Mouse (Mus musculus) heart, postnatal 14 days (tissue): ENCODE measurements around the gene Gm9887. TPM values are rescaled to one million over a fixed set of nuclear protein-coding genes. Genes with fewer than 3 reads are reported as not detected.
"Not testable (repeated sequence)": the region's sequence is repeated elsewhere in the genome, so short reads cannot be mapped to it uniquely, and the experiment has no call there.

ENCODE experiments used
- DNase-seq, 2 experiments: peaks; one replicate each; pipeline ENCODE4 v3.0.0; 2021 to 2022
- intact Hi-C: fragments of 180-260 bp; cut with DNase I; formaldehyde crosslinking; loops from one replicate; pipeline ENCODE4 v1.15.1; 2025
- total RNA-seq, 2 experiments: library from RNA; stranded (reverse); gene quantifications; 2 replicates each; pipeline ENCODE4 v1.2.3; 2021

The Gm9887 gene
- total RNA-seq, 2 experiments from 2014 or later = 1.1 TPM; not detected in 1

DNA sequence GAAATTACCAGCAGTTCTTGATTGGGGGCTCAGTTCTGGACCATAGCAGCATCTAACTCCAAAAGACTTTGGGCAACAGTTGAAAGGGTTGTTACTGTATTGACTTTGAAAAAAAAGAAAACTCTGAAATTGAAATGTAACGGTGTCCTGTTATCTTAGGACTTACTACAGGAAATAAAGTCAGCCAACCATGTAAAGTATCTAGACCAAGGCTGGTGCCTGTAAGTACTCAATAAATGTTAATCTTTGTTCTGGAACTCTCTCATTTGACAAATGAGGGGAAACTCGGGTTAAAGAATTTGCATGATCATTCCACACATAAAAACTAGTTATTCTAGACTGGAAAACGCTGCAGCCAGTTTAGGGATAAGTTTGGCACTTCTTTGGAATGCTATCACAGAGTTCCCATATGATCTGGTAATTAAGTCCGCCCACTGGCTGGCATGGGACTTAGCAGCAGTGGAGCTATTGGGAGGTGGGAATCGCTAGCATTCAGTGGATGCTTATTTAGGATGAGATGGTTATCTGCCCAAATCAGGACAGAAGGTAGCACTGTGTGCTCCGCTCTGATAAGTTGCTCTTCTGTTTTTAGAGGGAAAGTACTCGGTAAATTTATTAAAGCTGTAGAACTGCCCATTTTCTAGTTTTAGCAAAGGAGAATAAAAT is 17.1 kb upstream of the Gm9887 start:
- intact Hi-C loops = no loop called here

DNA sequence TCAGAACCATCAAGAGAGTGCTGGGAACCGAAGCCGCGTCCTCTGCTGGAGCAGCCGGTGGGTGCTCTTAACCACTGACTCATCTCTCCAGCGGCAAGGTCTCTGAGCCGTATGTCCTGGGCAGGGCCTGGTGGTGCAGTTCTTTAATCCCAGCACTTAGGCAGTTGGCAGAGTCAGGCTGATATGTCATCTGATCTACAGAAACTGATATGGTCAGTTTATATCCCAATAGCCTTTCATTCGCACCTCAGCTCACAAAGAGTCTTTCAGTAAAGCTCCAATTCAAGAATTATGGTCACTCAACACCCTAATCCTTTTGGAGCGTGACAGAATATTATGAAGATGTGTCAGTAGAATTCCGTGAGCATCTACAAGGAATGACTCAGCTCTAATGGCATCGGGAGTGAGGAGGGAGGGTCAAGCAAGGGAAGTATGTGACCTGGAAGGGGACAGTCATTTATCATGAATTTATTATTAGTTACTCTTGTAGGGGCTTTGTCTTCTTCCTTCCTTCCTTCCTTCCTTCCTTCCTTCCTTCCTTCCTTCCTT is 16.1 kb upstream of the Gm9887 start:
- intact Hi-C loops = no loop called here

More for the DNA sequence above, 17.1 kb upstream of the Gm9887 start:
- DNase-seq = no peak

DNA sequence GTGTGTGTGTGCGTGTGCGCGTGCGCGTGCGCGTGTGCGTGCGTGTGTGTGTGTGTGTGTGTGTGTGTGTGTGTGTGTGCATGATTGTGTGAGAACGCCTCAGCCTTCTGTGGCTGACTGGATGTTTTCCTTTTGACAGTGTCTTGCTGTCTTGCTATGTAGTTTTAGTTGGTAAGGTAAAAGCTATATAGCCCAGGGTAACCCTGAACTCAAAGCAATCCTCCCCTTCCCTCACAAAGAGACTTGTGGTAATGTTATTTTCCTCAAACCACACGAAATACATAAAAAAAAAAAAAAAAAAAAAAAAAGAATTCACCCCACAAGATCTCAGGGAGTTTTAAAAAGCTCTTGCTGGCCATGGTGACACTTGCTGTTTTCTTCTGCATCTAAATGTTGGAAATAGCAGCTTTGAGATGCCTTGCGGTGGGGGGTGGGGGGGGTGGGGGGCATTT is 14.0 kb upstream of the Gm9887 start:
- DNase-seq, intact Hi-C loops: not testable (repeated sequence)

More for the DNA sequence above, 16.1 kb upstream of the Gm9887 start:
- no peak for DNase-seq

DNA sequence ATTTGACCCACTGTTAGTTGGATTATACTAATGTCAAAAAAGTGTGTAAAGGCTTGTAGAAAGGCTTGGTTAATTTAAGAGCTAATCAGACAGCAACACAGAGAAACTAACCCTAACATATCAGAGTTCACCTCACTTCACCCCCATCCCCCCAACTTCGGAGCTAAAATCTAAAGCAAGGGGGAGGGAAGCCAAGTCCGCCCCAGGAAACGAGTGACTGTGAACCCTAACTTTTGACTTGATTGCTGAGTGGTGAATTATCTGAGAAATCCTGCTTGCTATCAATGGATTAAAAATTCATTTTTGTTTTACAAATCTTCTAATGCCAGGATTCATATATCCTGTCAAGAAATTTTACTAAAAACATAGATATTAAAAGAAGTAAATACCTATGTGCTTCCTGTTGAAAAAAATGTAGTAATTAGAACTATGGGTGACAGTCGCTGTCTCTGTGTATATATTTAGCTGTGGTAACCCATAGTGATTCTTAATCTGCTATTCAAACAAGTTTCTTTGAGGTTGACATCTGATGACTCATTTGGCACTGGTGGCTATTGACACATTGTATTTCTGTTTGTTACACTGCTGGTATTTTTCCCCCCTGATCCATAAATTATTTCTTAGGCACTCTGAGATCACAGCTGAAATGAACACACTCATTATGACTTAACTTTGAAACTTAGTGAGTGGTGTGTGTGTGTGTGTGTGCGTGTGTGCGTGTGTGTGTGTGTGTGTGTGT is 13.5 kb upstream of the Gm9887 start:
- DNase-seq = no peak
- intact Hi-C loops = no loop called here

DNA sequence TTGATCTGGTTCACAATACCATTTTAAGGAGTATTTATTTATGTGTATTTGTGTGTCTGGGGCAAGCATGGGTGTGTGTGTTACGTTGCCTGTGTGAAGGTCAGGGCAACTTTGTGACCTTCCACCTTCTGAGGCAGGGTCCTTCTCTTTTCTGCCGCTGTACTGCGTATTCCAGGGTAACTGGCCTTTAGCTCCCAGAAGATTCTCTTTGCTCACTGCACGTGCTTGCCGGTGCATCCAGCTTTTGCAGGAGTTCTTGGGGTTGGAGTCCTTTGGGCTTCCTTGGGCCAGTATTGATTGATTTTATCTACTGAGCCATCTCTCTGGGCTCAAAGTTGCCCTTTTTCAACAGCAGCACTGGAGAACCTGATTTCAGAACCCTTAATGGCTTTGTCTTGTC is 12.3 kb upstream of the Gm9887 start:
- intact Hi-C loops = no loop called here

DNA sequence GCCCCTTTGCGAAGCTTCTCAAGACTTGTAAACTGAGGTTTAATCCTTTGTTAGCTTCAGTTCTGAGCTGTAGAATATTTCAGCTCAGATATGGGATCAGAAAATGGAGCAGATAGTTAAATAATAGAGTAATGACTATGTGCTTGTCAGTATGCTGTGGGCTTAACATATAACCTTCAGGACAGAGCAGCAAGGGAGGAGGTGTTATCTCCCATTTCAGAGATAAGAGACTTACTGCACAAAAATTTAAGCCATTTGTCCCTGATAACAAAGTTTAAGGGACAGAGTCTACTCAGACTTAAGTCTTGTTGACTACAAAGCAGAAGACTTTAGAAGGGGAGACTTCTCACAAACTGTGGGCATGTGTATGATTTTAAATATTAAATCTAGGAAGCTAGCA is 10.6 kb upstream of the Gm9887 start:
- intact Hi-C loops = no loop called here

More for the DNA sequence above, 12.3 kb upstream of the Gm9887 start:
- no peak for DNase-seq

DNA sequence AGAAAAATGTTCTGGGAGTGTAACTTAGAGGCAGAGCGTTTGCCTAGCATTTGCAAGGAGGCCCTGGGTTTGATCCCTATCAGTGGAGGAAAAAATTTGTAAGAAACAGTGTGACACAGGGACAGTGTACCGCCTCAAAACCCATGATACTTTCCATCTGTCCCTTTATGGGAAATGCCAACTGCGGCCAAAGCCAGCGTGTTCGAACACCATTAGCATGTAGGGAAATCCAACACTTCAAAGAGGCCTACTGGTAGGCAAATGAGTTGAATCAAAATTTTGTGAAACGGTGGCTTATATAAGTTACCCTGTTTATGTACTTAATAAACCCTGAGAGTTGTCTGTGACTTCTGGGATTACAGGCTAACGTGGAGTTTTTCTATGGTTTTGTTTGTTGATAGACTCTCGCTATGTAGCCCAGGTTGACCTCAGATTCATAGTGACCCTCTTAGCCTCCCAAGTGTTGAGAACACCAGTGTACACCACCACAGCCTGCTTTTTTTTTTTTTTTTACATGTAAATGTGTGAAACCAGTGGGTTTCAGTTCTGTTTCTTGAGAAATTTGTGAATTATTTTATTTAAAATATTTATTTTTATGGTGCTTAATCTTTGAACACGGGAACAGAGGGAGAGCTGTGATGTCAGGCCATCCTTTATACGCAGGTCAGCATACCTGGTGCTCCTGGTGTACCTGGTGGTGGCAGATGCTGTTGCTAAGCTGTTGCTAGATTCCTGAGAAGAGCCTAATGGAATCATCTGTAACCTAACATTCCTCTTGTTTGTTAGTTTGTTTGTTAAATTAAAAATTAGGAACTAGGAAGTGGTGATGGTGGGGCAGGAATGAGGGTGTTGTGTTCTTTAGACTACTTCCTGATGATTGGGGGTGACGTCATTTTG is 6.5 kb upstream of the Gm9887 start:
- no peak for DNase-seq
- intact Hi-C loops = loop anchor here (5.0 kb wide), 1 partner anchor 38 kb away; no protein-coding TSS in a partner anchor

More for the DNA sequence above, 10.6 kb upstream of the Gm9887 start:
- DNase-seq = no peak

DNA sequence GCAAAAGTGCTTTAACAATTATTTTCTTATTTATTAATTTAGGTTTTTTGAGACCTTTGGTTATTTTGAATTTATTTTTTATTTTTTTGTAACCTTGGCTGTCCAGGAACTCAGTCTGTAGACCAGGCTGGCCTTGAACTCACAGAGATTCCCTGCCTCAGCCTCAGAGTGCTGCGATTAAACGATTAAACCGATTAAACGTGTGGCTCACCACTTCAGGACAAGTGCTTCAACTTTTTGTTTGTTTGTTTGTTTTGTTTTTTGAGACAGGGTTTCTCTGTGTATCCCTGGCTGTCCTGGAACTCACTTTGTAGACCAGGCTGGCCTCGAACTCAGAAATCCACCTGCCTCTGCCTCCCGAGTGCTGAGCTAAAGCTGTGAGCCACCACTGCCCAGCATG is 5.4 kb upstream of the Gm9887 start:
- intact Hi-C loops = loop anchor here (5.0 kb wide), 1 partner anchor 40 kb away; no protein-coding TSS in a partner anchor
- DNase-seq = not testable (repeated sequence)

DNA sequence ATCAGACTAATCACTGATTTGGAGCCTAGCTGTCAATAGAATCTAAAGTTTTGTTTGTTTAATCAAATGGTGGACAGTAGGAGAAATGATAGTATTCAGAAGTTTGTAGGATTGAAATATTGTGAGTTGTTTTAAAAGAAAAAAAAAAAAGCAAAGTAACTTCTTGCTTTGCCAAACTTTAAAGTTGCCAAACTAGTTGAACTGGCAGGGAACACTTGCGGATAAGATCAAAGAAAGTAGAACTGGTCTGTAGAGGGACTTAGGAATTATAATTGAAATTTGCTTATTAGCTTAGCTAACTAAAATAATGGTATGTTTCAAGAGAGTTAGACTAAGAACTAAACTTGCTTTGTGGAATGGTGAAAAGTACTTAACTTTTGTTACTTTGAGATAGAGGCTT is 4.9 kb upstream of the Gm9887 start:
- intact Hi-C loops = loop anchor here (5.0 kb wide), 1 partner anchor 40 kb away; no protein-coding TSS in a partner anchor

DNA sequence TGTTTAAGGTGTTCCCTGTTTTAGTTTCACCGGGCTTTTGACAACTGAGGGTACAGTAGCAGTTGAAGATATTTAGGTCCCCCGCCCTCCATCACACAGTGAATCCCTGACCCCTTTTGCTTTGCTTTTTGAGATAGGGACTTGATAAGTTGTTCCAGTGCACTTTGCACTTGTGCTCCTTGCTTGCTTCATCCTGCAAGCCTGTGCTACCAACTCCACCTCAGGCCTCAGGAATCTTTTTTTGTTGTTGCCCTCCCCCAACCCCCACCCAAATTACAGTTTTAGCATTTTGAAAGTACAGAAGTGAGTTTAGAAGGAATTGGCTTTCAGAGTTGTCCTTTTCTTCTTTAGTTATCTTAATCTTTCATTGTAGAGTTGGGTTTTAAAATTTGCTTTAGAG is 3.9 kb upstream of the Gm9887 start:
- intact Hi-C loops = loop anchor here (5.0 kb wide), 1 partner anchor 41 kb away; no protein-coding TSS in a partner anchor
- no peak for DNase-seq

More for the DNA sequence above, 4.9 kb upstream of the Gm9887 start:
- DNase-seq = no peak

DNA sequence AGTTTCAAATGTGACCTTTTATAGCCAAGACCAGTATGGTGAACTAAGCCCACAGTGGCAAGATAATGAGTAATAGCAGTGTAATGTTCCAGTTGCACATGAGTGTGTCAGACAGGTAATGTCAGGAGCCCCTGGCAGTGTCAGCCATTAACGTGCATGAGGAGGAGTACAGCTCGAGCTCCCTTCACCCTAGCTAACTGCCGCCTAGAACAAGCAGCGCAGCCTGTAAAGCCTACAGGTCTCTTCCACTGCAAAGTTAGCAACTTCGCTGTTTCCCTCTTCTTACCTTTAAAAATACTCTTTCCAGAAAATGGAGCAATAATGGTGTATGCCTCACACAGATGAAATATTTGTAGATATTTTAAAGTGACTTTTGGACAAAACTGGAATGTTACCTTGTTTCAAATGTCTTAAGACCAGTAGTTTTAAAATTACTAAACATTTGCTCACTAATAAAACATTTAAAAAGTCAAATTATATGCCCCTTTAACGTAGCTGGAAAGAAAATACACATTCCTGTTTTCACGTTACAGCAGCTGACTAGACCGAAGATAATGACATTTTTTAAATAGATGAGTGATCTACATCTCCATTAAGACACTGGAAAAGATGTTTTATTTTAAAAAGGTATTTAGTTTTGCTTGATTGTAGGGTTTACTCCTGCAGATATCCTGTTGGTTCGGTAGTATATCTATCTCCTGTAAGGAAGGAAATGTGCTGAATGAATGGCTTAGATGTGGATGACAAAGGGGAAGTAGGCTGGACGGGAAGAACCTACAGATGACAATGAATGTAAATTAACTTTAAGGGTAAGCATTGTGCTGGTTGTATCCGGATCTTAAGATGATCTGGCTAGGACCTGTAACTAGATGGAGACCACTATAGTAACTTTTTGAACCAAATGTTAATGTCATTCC is 1.9 kb upstream of the Gm9887 start:
- intact Hi-C loops = loop anchor here (2.0 to 5.0 kb wide), 5 partner anchors 88 to 323 kb away; partner anchors contain the start of gene Sos2
- DNase-seq = peak in 1 of 2 experiments; percentile 24

DNA sequence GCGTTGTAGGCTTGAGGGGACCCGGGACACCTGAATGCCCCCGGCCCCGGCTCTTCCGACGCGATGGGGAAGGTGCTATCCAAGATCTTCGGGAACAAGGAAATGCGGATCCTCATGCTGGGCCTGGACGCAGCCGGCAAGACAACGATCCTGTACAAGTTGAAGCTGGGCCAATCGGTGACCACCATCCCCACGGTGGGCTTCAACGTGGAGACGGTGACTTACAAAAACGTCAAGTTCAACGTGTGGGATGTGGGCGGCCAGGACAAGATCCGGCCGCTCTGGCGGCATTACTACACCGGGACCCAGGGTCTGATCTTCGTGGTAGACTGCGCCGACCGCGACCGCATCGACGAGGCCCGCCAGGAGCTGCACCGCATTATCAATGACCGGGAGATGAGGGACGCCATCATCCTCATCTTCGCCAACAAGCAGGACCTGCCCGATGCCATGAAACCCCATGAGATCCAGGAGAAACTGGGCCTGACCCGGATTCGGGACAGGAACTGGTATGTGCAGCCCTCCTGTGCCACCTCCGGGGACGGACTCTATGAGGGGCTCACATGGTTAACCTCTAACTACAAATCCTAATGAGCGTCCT is 573 bp upstream of the Gm9887 start:
- peak; percentile 22 to 29 for DNase-seq
- intact Hi-C loops = loop anchor here (2.0 to 5.0 kb wide), 5 partner anchors 89 to 324 kb away; partner anchors contain the start of gene Sos2

DNA sequence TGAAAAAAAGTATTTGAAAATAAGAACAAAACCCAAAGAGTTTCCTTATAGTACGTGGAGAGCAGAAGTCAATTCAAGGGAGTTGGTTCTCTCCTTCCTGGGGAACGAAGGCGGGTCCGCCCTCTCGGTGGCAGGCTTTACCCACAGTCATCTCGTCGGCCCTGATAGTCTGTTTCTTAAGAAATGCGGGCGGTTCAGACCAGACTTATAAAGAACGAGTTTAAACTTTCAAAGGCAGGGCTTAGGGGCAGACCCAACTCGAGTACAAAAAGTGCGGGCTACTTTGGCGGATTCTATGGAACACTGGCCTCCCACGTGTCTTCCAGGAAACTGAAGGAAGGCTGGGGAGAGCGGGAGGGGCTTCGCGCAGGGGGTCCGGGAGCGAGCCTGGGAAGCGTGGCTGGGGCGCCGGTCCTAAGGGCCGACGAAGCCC is 821 bp downstream of the Gm9887 start:
- no peak for DNase-seq
- intact Hi-C loops = loop anchor here (5.0 kb wide), 3 partner anchors 91 to 326 kb away; partner anchors contain the start of gene Sos2

DNA sequence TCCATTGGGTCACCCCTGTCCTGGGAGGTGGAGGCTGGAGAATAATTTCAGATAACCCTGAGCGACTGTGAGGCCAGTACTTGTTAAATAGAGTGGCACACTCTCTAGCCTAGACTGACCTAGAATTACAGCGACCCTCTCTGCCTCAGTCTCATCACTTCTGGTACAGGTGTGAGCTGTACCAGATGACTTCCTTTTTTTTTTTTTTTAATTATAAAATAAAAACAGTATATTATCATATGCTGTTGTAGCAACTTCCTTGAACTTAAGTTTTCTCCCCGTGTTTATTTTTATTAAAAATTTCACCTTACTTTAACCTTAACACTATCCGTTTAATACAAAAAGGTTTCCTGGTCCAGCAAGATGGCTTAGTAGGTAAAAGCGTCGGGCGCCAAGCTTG is 1.3 kb downstream of the Gm9887 start:
- no peak for DNase-seq
- intact Hi-C loops = loop anchor here (5.0 kb wide), 3 partner anchors 91 to 326 kb away; partner anchors contain the start of gene Sos2

DNA sequence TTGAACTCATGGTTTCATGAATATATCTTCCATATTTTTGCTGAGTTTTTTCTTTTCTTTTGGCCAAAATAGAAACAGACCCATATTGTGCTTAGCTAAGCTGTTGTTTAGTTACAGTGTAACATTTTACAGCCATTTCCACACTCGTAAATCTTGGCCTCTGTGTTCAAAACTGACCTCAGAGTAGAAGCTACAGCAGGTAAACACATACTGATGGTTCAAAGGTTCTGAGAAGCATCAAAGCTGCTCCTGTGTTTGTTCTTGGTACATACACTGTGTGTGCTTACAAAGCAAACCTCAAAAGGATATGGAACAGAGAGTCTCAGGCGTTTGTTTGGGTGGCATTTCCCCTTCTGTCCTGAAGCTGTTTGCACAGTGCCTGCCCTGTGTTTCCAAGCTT is 4.7 kb downstream of the Gm9887 start:
- DNase-seq = no peak
- intact Hi-C loops = no loop called here

DNA sequence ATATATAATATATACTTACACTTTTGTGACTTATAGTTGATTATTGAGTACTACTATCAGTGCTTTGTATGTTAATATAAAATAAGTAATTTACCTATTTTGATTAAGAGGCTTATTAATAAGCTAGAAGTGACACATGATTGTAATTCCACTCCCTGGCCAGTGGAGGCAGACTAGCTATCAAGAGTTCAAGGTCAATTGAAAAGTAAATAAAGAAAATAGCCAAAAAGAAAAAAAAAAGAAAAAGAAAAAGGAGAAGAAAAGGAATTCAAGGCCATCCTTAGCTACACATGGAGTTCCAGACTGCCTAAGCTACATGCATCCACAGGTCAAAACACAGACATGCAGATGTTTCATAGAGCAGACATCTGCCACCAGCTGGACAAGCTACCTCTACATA is 5.8 kb downstream of the Gm9887 start:
- intact Hi-C loops = no loop called here
- DNase-seq = peak in 1 of 2 experiments; percentile 26

DNA sequence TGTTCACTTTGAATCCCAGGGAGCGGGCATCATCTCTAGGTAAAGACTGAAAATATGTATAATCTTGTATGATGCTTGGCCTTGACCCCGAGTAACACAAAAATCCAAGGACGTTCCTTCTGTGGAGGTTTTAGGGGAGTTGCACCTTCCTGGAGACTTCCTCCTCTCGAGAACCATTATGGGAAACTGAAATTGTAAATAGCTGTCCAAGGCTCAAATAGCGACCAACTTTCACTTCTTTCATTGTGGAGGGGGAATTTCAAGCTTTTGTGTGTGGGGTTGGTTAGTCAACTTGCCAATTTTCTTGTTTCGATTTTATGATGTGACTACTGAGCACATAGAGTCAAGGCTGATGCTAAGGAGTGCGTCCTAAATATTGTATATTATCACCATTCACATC is 6.5 kb downstream of the Gm9887 start:
- no peak for DNase-seq
- intact Hi-C loops = no loop called here
